Mouse (Mus musculus): ENCODE results near the gene Gm36079. TPM values are rescaled to one million over a fixed set of nuclear protein-coding genes. Genes with fewer than 3 reads are reported as not detected.
"Not testable (repeated sequence)": the region's sequence is repeated elsewhere in the genome, so short reads cannot be mapped to it uniquely, and the experiment has no call there.

Gene Gm36079
- polyA plus RNA-seq, 1 experiment from 2014 or later: not detected

GRCm38 (mm10) chr13:119999215-119999614 is 27.6 kb downstream of the Gm36079 start:
- H3K4me1 ChIP-seq; H3K27ac ChIP-seq; H3K4me3 ChIP-seq; H3K9me3 ChIP-seq; H3K27me3 ChIP-seq (ENCODE audit: poor library complexity, severe bottlenecking); DNase-seq (ENCODE audit: extremely low spot score, low spot score); H3K36me3 ChIP-seq (replicated peaks): not testable (repeated sequence)
- WGBS: no CpG with 5 or more reads among the region's 4 CpGs

- WGBS: no CpG with 5 or more reads among the region's 22 CpGs
- not testable (repeated sequence) for H3K4me3 ChIP-seq; H3K4me1 ChIP-seq; DNase-seq (ENCODE audit: extremely low spot score, low spot score); H3K36me3 ChIP-seq (replicated peaks); H3K27me3 ChIP-seq (ENCODE audit: poor library complexity, severe bottlenecking); H3K9me3 ChIP-seq; H3K27ac ChIP-seq
These were observed 28.2 kb downstream of the Gm36079 start for GRCm38 (mm10) chr13:119998442-119999086.

- WGBS: no CpG with 5 or more reads among the region's 10 CpGs
- H3K4me3 ChIP-seq: not testable (repeated sequence)
These were observed 34.8 kb downstream of the Gm36079 start for GRCm38 (mm10) chr13:119991917-119992496.

GRCm38 (mm10) chr13:119991264-119991663 is 35.5 kb downstream of the Gm36079 start:
- H3K4me3 ChIP-seq; H3K4me1 ChIP-seq; H3K36me3 ChIP-seq (replicated peaks); H3K27ac ChIP-seq; H3K27me3 ChIP-seq (ENCODE audit: poor library complexity, severe bottlenecking); DNase-seq (ENCODE audit: extremely low spot score, low spot score); H3K9me3 ChIP-seq: not testable (repeated sequence)
- WGBS: no CpG with 5 or more reads among the region's 13 CpGs

More at GRCm38 (mm10) chr13:119991917-119992496, 34.8 kb downstream of the Gm36079 start:
- not testable (repeated sequence) for H3K9me3 ChIP-seq; H3K36me3 ChIP-seq (replicated peaks); DNase-seq (ENCODE audit: extremely low spot score, low spot score); H3K4me1 ChIP-seq; H3K27ac ChIP-seq; H3K27me3 ChIP-seq (ENCODE audit: poor library complexity, severe bottlenecking)

Other genes with a start within 250 kb of the Gm36079 start
- gene Zfp131, start 236.1 kb downstream of the Gm36079 start, polyA plus RNA-seq (2016; fragmentation: Nextera tagmentation; extraction: Ambion mirVana): 42.7 and 44.4 TPM in 2 replicates
- not detected in 2 replicates for gene AF067063, start 196.8 kb downstream of the Gm36079 start, polyA plus RNA-seq (2016; fragmentation: Nextera tagmentation; extraction: Ambion mirVana)
- not detected in 2 replicates for gene D13Ertd608e, start 191.0 kb downstream of the Gm36079 start, polyA plus RNA-seq (2016; fragmentation: Nextera tagmentation; extraction: Ambion mirVana)
- gene Tcstv1, start 132.2 kb downstream of the Gm36079 start, polyA plus RNA-seq (2016; fragmentation: Nextera tagmentation; extraction: Ambion mirVana): not detected in 2 replicates
- gene Gm21761, start 97.7 kb downstream of the Gm36079 start, polyA plus RNA-seq (2016; fragmentation: Nextera tagmentation; extraction: Ambion mirVana): not detected in 2 replicates
- not detected in 2 replicates for gene B020031M17Rik, start 76.2 kb downstream of the Gm36079 start, polyA plus RNA-seq (2016; fragmentation: Nextera tagmentation; extraction: Ambion mirVana)
- gene Gm21188, start 25.2 kb upstream of the Gm36079 start, polyA plus RNA-seq (2016; fragmentation: Nextera tagmentation; extraction: Ambion mirVana): not detected in 2 replicates
- gene Gm20767, start 113.2 kb upstream of the Gm36079 start, polyA plus RNA-seq (2016; fragmentation: Nextera tagmentation; extraction: Ambion mirVana): not detected in 2 replicates
- not detected in 2 replicates for gene Gm21818, start 145.4 kb upstream of the Gm36079 start, polyA plus RNA-seq (2016; fragmentation: Nextera tagmentation; extraction: Ambion mirVana)
- gene Gm21762, start 188.9 kb upstream of the Gm36079 start, polyA plus RNA-seq (2016; fragmentation: Nextera tagmentation; extraction: Ambion mirVana): not detected in 2 replicates
- not detected in 2 replicates for gene Gm21731, start 212.1 kb upstream of the Gm36079 start, polyA plus RNA-seq (2016; fragmentation: Nextera tagmentation; extraction: Ambion mirVana)
- not detected in 2 replicates for gene AF067061, start 236.1 kb upstream of the Gm36079 start, polyA plus RNA-seq (2016; fragmentation: Nextera tagmentation; extraction: Ambion mirVana)